Mouse (Mus musculus) heart, embryonic 10.5 days (tissue): ENCODE results near the gene Sh3kbp1. TPM values are rescaled to one million over a fixed set of nuclear protein-coding genes. Genes with fewer than 3 reads are reported as not detected.

Source experiments
- DNase-seq: peaks from one replicate; pipeline ENCODE4 v3.0.0-alpha.2; 2017; ENCODE audit warnings: low spot score
- H3K27ac ChIP-seq: fragments of 300-500 bp; sonication (generic); 2 replicates; pipeline ENCODE4 v1.5.1; 2016; ENCODE audit warnings: mild to moderate bottlenecking
- H3K27me3 ChIP-seq: fragments of 300-500 bp; sonication (generic); 2 replicates; pipeline ENCODE4 v1.6.1; 2016; ENCODE audit warnings: mild to moderate bottlenecking; ENCODE audit not compliant: poor library complexity, insufficient read depth, severe bottlenecking
- H3K36me3 ChIP-seq: fragments of 300-500 bp; sonication (generic); 2 replicates; pipeline ENCODE4 v1.6.1; 2016; ENCODE audit warnings: mild to moderate bottlenecking, moderate library complexity
- H3K4me1 ChIP-seq: fragments of 300-500 bp; sonication (generic); 2 replicates; pipeline ENCODE4 v1.6.1; 2016; ENCODE audit warnings: mild to moderate bottlenecking
- H3K4me3 ChIP-seq: fragments of 300-500 bp; sonication (generic); 2 replicates; pipeline ENCODE4 v1.5.1; 2016; ENCODE audit warnings: mild to moderate bottlenecking, moderate library complexity
- H3K9me3 ChIP-seq: fragments of 300-500 bp; sonication (generic); 2 replicates; pipeline ENCODE4 v1.6.1; 2016; ENCODE audit warnings: mild to moderate bottlenecking, moderate library complexity
- WGBS: fragments of 180-500 bp; shearing (Covaris S2); methylation state at CpG from one replicate; pipeline ENCODE4 v1.1.7; 2016; 5-methylcytosine and 5-hydroxymethylcytosine counted together
- polyA plus RNA-seq: library from polyadenylated mRNA; unstranded; fragments of >200 nt; fragmentation: Nextera tagmentation; extraction: Ambion mirVana; gene quantifications from 2 replicates; pipeline ENCODE4 v1.2.1, GENCODE M21; 2016

The Sh3kbp1 gene
- polyA plus RNA-seq, 1 experiment from 2014 or later, result 54.1 TPM

GRCm38 (mm10) chrX:159769005-159769404 lies 141.9 kb downstream of the Sh3kbp1 start:
- no peaks in the 10 kb centered on the region; the same call in 1 of the 2 replicates for H3K27me3 ChIP-seq
- no peaks in the 10 kb centered on the region for H3K36me3 ChIP-seq
- H3K9me3 ChIP-seq, result no peaks in the 10 kb centered on the region
- H3K4me1 ChIP-seq, result no peaks in the 10 kb centered on the region
- 66% methylated on average over 2 of the region's 2 CpGs for WGBS
- no peak overlapping the region for H3K4me3 ChIP-seq
- DNase-seq, result no peak
- no peak overlapping the region for H3K27ac ChIP-seq

GRCm38 (mm10) chrX:159769773-159770172 lies 142.7 kb downstream of the Sh3kbp1 start:
- DNase-seq, result no peak
- Histone ChIP-seq H3K9me3 (no peaks in the 10 kb centered on the region), H3K36me3 (no peaks in the 10 kb centered on the region), H3K4me3 (no peak overlapping the region), H3K27me3 (no peaks in the 10 kb centered on the region; the same call in 1 of the 2 replicates), H3K27ac (no peak overlapping the region), H3K4me1 (no peaks in the 10 kb centered on the region)
- WGBS, result 93% methylated on average over 3 of the region's 3 CpGs

- H3K4me3 ChIP-seq, result no peak overlapping the region
- no peak for DNase-seq
- no peaks in the 10 kb centered on the region for H3K9me3 ChIP-seq
- no peak overlapping the region for H3K27ac ChIP-seq
- H3K36me3 ChIP-seq, result no peaks in the 10 kb centered on the region
- WGBS, result 64% methylated on average over 4 of the region's 4 CpGs
- no peaks in the 10 kb centered on the region for H3K4me1 ChIP-seq
- no peaks in the 10 kb centered on the region; the same call in 1 of the 2 replicates for H3K27me3 ChIP-seq
Measured at GRCm38 (mm10) chrX:159772137-159772536, 145.1 kb downstream of the Sh3kbp1 start.

GRCm38 (mm10) chrX:159775042-159775441 lies 148.0 kb downstream of the Sh3kbp1 start:
- DNase-seq, result no peak
- H3K27ac ChIP-seq, result no peak overlapping the region
- no peaks in the 10 kb centered on the region for H3K36me3 ChIP-seq
- H3K4me3 ChIP-seq, result no peak overlapping the region
- H3K4me1 ChIP-seq, result no peaks in the 10 kb centered on the region
- H3K27me3 ChIP-seq, result no peaks in the 10 kb centered on the region; the same call in 1 of the 2 replicates
- 77% methylated on average over 4 of the region's 4 CpGs for WGBS
- no peaks in the 10 kb centered on the region for H3K9me3 ChIP-seq

GRCm38 (mm10) chrX:159778787-159779186 lies 151.7 kb downstream of the Sh3kbp1 start:
- WGBS, result 88% methylated on average over 1 of the region's 1 CpGs
- Histone ChIP-seq H3K4me3 (no peak overlapping the region), H3K9me3 (no peaks in the 10 kb centered on the region), H3K36me3 (no peaks in the 10 kb centered on the region), H3K4me1 (no peaks in the 10 kb centered on the region), H3K27me3 (no peaks in the 10 kb centered on the region), H3K27ac (no peak overlapping the region)
- DNase-seq, result no peak

GRCm38 (mm10) chrX:159790516-159790915 lies 163.4 kb downstream of the Sh3kbp1 start:
- Histone ChIP-seq H3K4me1 (no peaks in the 10 kb centered on the region), H3K27me3 (no peaks in the 10 kb centered on the region), H3K36me3 (no peaks in the 10 kb centered on the region), H3K9me3 (no peaks in the 10 kb centered on the region), H3K27ac (no peak overlapping the region), H3K4me3 (no peak overlapping the region)
- DNase-seq, result no peak
- WGBS, result 63% methylated on average over 3 of the region's 3 CpGs

GRCm38 (mm10) chrX:159795603-159796002 lies 168.5 kb downstream of the Sh3kbp1 start:
- DNase-seq, result no peak
- 60% methylated on average over 2 of the region's 2 CpGs for WGBS
- Histone ChIP-seq H3K9me3 (no peaks in the 10 kb centered on the region), H3K4me1 (no peaks in the 10 kb centered on the region), H3K36me3 (no peaks in the 10 kb centered on the region), H3K4me3 (no peak overlapping the region), H3K27me3 (no peaks in the 10 kb centered on the region), H3K27ac (no peak overlapping the region)

- no peak for DNase-seq
- peaks cover 13% of the 10 kb centered on the region; the same call in 1 of the 2 replicates for H3K27me3 ChIP-seq
- H3K9me3 ChIP-seq, result no peaks in the 10 kb centered on the region
- H3K36me3 ChIP-seq, result no peaks in the 10 kb centered on the region
- no peak overlapping the region for H3K27ac ChIP-seq
- H3K4me1 ChIP-seq, result peaks cover 2% of the 10 kb centered on the region; the same call in 1 of the 2 replicates
- no peak overlapping the region for H3K4me3 ChIP-seq
- WGBS, result 81% methylated on average over 1 of the region's 1 CpGs
Measured at GRCm38 (mm10) chrX:159804371-159804770, 177.3 kb downstream of the Sh3kbp1 start.

GRCm38 (mm10) chrX:159809510-159809909 lies 182.4 kb downstream of the Sh3kbp1 start:
- Histone ChIP-seq H3K4me1 (no peaks in the 10 kb centered on the region), H3K9me3 (no peaks in the 10 kb centered on the region), H3K27me3 (peaks cover 7% of the 10 kb centered on the region; the same call in 1 of the 2 replicates), H3K36me3 (no peaks in the 10 kb centered on the region), H3K4me3 (no peak overlapping the region), H3K27ac (no peak overlapping the region)
- DNase-seq, result no peak
- 71% methylated on average over 6 of the region's 6 CpGs for WGBS

GRCm38 (mm10) chrX:159810469-159810868 lies 183.4 kb downstream of the Sh3kbp1 start:
- H3K36me3 ChIP-seq, result no peaks in the 10 kb centered on the region

GRCm38 (mm10) chrX:159817508-159817907 lies 190.4 kb downstream of the Sh3kbp1 start:
- no peak overlapping the region for H3K27ac ChIP-seq
- no peaks in the 10 kb centered on the region; the same call in 1 of the 2 replicates for H3K27me3 ChIP-seq
- no peaks in the 10 kb centered on the region for H3K4me1 ChIP-seq
- H3K4me3 ChIP-seq, result no peak overlapping the region
- H3K9me3 ChIP-seq, result no peaks in the 10 kb centered on the region
- 83% methylated on average over 2 of the region's 2 CpGs for WGBS
- no peaks in the 10 kb centered on the region for H3K36me3 ChIP-seq
- no peak for DNase-seq

More at GRCm38 (mm10) chrX:159810469-159810868, 183.4 kb downstream of the Sh3kbp1 start:
- Histone ChIP-seq H3K9me3 (no peaks in the 10 kb centered on the region), H3K4me1 (no peaks in the 10 kb centered on the region), H3K27me3 (no peaks in the 10 kb centered on the region; the same call in 1 of the 2 replicates), H3K27ac (no peak overlapping the region), H3K4me3 (no peak overlapping the region)
- WGBS, result 45% methylated on average over 3 of the region's 3 CpGs
- no peak for DNase-seq

- Histone ChIP-seq H3K4me1 (no peaks in the 10 kb centered on the region), H3K27me3 (0 out of 2 replicates have a peak, but pooled peaks cover 3% of the 10 kb centered on the region), H3K27ac (no peak overlapping the region), H3K36me3 (no peaks in the 10 kb centered on the region), H3K9me3 (no peaks in the 10 kb centered on the region), H3K4me3 (no peak overlapping the region)
- WGBS, result 60% methylated on average over 5 of the region's 5 CpGs
- DNase-seq, result no peak
Measured at GRCm38 (mm10) chrX:159828135-159828534, 201.1 kb downstream of the Sh3kbp1 start.

GRCm38 (mm10) chrX:159829192-159829852 lies 202.2 kb downstream of the Sh3kbp1 start:
- H3K36me3 ChIP-seq, result no peaks in the 10 kb centered on the region
- H3K27ac ChIP-seq, result no peak overlapping the region
- 0 out of 2 replicates have a peak, but pooled peaks cover 3% of the 10 kb centered on the region for H3K27me3 ChIP-seq
- H3K4me3 ChIP-seq, result no peak overlapping the region
- H3K4me1 ChIP-seq, result no peaks in the 10 kb centered on the region
- H3K9me3 ChIP-seq, result no peaks in the 10 kb centered on the region
- DNase-seq, result no peak
- 66% methylated on average over 6 of the region's 6 CpGs for WGBS
